Mouse (Mus musculus): ENCODE measurements around the gene Ccdc120.

The Ccdc120 gene

GRCm38 (mm10) chrX:7750432-7751116 is at the start of gene Ccdc120:
Ccdc120 (minus strand) TSS chrX:7750905.
- DNase-seq (ENCODE audit: low read depth, low spot score): peak; percentile 56

DNA sequence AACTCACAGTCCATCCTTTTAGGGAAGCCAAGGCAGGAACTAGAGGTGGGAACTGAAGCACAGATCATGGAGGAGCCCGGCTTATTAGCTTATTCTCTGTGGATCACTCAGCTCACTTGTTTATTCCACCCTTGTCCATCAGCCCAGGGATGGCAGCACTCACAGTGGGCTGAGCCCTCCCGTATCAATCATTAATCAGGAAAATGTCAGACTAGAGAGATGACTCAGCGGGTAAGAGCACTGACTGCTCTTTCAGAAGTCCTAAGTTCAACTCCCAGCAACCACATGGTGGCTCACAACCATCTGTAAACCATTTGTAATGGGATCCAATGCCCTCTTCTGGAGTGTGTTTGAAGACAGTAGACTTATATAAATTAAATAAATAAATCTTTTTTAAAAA is 46.6 kb upstream of the Ccdc120 start:
- no peak for DNase-seq (ENCODE audit: low read depth, low spot score)

DNA sequence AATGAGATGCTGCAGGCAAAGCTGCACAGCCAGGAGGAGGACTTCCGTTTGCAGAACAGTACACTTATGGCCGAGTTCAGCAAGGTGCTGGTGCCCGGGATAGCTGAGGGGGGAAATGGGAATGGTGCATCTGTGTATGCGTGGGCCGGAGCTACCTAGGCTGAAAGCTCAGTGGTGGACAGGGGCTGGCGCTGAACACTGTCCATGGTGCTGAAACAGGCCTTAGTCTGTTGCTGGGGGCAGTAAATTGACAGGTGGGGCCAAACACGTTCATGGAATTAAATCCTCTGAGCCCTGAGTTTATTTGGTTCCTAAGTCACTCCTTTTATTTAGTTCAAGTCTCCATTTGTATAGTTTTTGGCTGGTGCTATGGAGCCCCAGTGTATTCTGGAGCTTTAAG is 44.3 kb upstream of the Ccdc120 start:
- DNase-seq (ENCODE audit: low read depth, low spot score): no peak

DNA sequence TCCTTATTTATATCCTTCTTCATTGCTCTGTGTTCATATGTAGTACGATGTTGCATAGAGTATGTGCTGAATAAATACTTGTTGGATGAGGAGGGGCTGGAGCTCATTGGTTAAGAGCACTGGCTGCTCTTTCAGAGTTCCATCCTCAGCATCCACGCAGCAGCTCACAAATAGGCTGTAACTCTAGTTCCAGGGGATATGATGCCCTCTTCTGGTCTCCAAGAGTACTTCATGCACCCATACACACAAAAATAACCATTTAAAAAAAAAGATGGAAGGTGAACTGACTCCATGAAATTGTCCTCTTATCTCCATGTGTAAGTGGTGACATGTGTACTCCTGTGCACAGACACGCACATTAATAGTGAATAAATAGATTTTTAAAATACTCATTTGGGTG is 42.7 kb upstream of the Ccdc120 start:
- DNase-seq (ENCODE audit: low read depth, low spot score): no peak

- DNase-seq (ENCODE audit: low read depth, low spot score): no peak
These were observed 39.6 kb upstream of the Ccdc120 start for GRCm38 (mm10) chrX:7790309-7790708.

- no peak for DNase-seq (ENCODE audit: low read depth, low spot score)
These were observed 38.9 kb upstream of the Ccdc120 start, which contains the start of gene Gripap1 for GRCm38 (mm10) chrX:7789542-7790136. Gripap1 (plus strand) TSS chrX:7789765.

GRCm38 (mm10) chrX:7782603-7783092 is 31.9 kb upstream of the Ccdc120 start:
- no peak for DNase-seq (ENCODE audit: low read depth, low spot score)

DNA sequence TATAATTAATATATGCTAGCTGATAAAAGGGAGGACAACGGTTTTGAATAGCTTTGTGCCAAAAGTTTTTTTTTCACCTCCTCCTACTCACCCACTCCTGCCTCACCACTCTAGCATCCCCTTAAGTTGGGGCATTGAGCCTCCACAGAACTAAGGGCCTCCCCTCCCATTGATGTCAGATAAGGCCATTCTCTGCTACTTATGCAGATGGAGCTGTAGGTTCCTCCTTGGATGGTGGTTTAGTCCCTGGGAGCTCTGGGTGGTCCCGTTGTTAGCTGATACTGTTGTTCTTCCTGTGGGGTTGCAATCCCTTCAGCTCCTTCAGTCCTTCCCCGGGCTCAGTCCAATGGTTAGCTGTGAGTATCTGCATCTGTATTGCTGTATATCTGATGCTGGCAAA is 28.6 kb upstream of the Ccdc120 start:
- DNase-seq (ENCODE audit: low read depth, low spot score): no peak

- DNase-seq (ENCODE audit: low read depth, low spot score): no peak
These were observed 27.9 kb upstream of the Ccdc120 start for GRCm38 (mm10) chrX:7778450-7779244.

DNA sequence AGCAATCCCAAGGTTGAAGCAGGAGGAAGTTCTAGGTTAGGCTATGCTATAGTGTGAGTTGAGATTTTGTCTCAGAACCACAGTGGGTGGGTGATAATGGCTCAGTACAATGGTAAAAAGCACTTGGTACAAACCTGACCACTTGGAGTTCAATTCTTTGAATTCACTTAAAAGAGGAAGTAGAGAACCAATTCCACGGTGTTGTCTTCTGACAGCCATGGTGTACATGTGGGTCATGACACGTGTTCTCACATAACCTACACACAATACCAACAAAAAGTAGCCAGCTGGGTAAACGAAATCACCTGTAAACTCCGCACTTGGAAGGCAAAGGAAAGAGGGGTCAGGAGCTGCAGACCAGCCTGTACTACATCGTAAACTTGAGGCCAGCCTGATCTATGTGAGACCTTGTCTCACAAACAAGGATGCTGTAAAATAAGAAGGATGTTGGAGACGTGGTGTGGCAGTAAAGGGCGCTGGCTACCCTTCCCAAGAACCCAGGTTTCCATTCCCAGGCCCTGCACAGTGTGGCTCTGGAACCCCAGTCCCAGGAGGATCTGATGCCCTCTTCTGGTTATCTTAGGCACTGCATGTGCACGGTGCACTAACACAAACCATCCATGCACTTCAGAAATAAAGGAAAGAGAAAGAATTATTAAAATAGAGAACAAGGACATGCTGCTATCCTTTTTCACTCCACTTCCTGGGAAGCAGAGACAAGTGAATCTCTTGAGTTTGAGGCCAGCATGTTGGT is 25.8 kb upstream of the Ccdc120 start:
- DNase-seq (ENCODE audit: low read depth, low spot score): no peak

GRCm38 (mm10) chrX:7775501-7776205 is 24.9 kb upstream of the Ccdc120 start:
- DNase-seq (ENCODE audit: low read depth, low spot score): no peak

DNA sequence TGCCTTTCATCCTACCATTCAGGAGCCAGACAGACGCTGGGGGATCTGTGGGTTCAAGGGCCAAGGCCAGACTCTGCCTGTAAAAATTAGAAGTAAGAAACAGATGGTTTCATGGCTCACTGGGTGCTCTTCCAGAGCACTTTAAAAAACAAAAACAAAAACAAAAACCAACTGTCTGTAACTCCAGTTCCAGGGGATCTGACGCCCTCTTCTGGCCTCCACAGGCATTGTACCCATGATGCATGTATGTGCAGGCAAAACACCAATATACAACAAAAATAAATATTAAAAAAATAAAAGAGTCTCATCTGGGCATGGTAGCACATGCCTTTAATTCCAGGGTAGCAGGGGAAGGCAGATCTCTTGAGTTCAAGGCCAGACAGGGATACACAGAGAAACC is 22.1 kb upstream of the Ccdc120 start:
- no peak for DNase-seq (ENCODE audit: low read depth, low spot score)

DNA sequence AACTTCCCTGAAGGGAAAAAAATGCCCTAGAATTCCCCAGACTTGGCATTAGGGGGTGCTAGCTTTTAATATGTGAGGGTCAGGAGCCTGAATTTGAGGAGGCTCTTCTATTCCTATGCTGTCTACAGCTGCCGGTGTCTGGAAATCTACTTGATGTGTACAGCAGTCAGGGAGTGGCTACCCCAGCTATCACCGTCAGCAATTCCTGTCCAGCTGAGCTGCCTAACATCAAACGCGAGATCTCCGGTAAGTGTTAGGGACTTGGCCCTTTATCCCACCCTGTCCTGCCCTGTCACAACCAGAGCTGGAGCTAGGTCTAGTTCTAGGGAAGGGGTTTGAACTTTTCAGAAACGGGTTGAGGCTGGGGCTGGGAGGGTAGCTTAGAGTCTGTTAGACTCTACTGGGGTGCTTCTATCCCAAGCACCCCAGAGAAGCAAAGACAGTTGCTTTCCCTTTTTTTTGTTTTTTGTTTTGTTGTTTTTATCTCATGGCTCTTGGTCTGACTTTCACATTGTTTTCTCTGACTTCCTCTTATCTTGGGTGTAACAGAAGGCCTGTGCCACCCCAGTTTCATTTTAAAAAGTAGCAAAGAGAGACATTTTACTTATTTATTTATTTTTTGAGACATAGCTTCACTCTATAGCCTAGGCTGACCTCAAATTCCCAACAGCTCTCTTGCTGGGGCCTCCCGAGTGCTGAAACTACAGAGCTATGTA is 18.8 kb upstream of the Ccdc120 start:
- DNase-seq (ENCODE audit: low read depth, low spot score): no peak

DNA sequence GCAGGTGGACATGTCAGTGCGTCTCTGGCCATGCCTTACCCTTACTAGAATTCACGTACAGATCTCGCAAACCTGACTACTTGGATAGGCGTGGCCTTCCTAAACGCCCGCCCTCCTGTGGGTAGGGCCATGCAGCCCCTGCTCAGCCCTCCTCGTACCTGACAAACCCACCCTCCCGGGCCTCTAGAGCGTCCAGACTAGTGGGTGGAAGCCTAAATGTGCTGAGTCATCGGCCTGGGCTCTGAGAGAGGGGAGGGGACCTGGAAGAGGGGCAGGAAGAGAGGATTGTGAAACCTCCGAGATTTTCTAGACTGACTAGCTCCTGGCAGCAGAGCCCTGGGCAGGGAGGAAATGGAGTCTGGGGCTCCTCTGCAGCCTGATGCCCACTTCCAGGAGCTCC is 15.1 kb upstream of the Ccdc120 start:
- peak; percentile 78 for DNase-seq (ENCODE audit: low read depth, low spot score)

- DNase-seq (ENCODE audit: low read depth, low spot score): no peak
These were observed 14.6 kb upstream of the Ccdc120 start for GRCm38 (mm10) chrX:7765281-7765670.

GRCm38 (mm10) chrX:7764657-7765280 is 14.1 kb upstream of the Ccdc120 start:
- DNase-seq (ENCODE audit: low read depth, low spot score): no peak

- DNase-seq (ENCODE audit: low read depth, low spot score): no peak
These were observed 13.1 kb upstream of the Ccdc120 start for GRCm38 (mm10) chrX:7763631-7764393.

GRCm38 (mm10) chrX:7762921-7763197 is 12.2 kb upstream of the Ccdc120 start:
- no peak for DNase-seq (ENCODE audit: low read depth, low spot score)

DNA sequence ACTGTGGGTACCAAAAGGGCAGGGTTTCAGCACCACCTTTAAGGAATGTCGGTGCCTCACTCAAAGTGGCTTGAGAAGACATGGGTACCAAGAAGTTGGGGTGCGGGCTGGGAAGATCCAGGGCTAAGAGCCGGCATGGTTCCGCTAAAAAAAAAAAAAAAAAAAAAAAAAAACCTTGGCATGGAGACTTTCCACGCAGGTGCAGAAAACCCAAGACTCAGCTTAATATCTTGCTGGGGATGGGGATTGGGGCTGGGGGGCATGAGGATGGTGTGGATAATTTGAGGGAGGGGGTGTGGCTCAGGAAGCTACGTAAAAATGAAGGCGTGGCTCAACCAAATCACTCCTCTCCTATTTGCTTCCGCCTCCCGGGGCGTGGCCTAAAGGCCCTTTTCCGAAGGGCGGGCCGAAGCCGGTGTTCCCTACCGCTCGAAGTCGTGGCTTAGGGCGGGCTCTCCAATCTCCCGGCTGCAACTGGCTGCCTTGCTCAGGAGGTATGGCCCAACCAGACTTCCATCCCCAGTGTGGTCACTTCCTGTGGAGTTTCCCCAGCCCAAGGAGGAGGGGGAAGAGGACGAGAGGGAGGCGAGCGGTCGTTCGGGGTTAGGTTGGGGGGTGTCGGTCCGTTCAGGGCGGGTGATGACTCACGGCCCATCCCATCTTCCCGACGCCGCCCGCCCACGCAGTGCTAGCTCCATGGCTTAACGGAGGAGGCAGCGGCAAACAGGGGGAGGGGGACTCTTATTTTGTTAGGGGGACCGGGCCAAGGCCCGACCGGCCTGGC is 11.6 kb upstream of the Ccdc120 start, which contains the start of gene Tfe3:
Gene Tfe3, plus strand, starts transcription at position 424 of the 784 bp plus-strand sequence.
- peak; percentile 75 for DNase-seq (ENCODE audit: low read depth, low spot score)

Data from WW6 (cell line).